50 mouse cellular contexts compared by ENCODE assay signal in the genomic region with DNA sequence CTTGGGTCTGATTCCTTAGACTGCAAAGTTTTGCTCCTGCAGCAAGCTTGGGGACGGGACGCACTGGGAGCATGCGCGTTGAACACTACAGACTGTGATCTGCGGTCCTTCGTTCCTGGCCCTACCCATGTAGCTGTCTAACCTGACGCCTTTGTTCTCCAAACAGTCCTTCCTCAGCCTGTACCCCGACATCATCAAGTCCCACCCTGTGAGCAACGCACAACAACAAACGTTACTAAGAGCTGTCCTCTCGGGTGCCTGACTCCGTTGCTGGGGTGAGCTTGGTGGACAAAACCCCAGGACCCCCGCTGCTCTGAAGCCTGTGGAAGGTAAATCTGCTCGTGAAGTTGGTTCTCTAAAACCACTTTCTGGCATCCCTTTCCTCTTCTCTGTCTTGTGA. TPM values are rescaled to one million over a fixed set of nuclear protein-coding genes. Genes with fewer than 3 reads are reported as not detected.
"Had no signal": no experiment of that assay in that cellular context is flagged by ENCODE, and none has a peak within 500 bp of the region (broad histone marks: within the 10 kb centered on the region; RNA-seq: fewer than 3 reads in every experiment).

TSS of gene Faiml (minus strand) at position 101 of the 400 bp plus-strand sequence.

- ATAC-seq: hindbrain, embryonic 16.5 days; hindbrain, postnatal 0 days; inflammation-experienced regulatory T-cells, adult 6 months; intestine, embryonic 15.5 days; intestine, embryonic 16.5 days; intestine, postnatal 0 days had no signal

- H3K9ac ChIP-seq: heart, embryonic 12.5 days; heart, embryonic 13.5 days; heart, embryonic 15.5 days; hindbrain, embryonic 12.5 days; hindbrain, embryonic 13.5 days; hindbrain, embryonic 14.5 days; hindbrain, embryonic 15.5 days; intestine, embryonic 15.5 days; kidney, embryonic 15.5 days had no signal

- H3K36me3 ChIP-seq: heart, embryonic 10.5 days; heart, embryonic 12.5 days; heart, embryonic 13.5 days; heart, embryonic 15.5 days; hindbrain, embryonic 10.5 days; hindbrain, embryonic 12.5 days; hindbrain, embryonic 13.5 days; hindbrain, embryonic 15.5 days; intestine, embryonic 15.5 days; kidney, embryonic 15.5 days had no signal

- H3K27ac ChIP-seq: heart, embryonic 10.5 days; heart, embryonic 13.5 days; heart, embryonic 15.5 days; hindbrain, embryonic 10.5 days; hindbrain, embryonic 12.5 days; hindbrain, embryonic 13.5 days; hindbrain, embryonic 14.5 days; hindbrain, embryonic 15.5 days; hindbrain, postnatal 0 days; intestine, embryonic 15.5 days; kidney, embryonic 15.5 days; kidney, postnatal 0 days; layer of hippocampus, adult 2 months had no signal

- H3K4me2 ChIP-seq: heart, embryonic 11.5 days; heart, embryonic 12.5 days; heart, embryonic 13.5 days; heart, embryonic 15.5 days; hindbrain, embryonic 12.5 days; hindbrain, embryonic 13.5 days; hindbrain, embryonic 14.5 days; hindbrain, embryonic 15.5 days; intestine, embryonic 15.5 days; kidney, embryonic 15.5 days had no signal

- DNase-seq: heart, postnatal 10 days; heart, postnatal 14 days; heart, postnatal 36 days; heart, postnatal 4 days; kidney, adult 11 months; kidney, adult 18-20 months; kidney, adult 2 months; kidney, adult 8-10 months; kidney, adult 9 months; kidney, postnatal 10 days; kidney, postnatal 14 days; kidney, postnatal 25 days; kidney, postnatal 36 days; kidney, postnatal 4 days; layer of hippocampus, adult 9-11 months; layer of hippocampus, postnatal 36 days had no signal

- H3K9me3 ChIP-seq: heart, embryonic 10.5 days; heart, embryonic 12.5 days; heart, embryonic 13.5 days; heart, embryonic 15.5 days; hindbrain, embryonic 10.5 days; hindbrain, embryonic 12.5 days; hindbrain, embryonic 13.5 days; hindbrain, embryonic 15.5 days; intestine, embryonic 15.5 days; kidney, embryonic 15.5 days had no signal

- H3K27me3 ChIP-seq: heart, embryonic 12.5 days; heart, embryonic 13.5 days; heart, embryonic 15.5 days; hindbrain, embryonic 12.5 days; hindbrain, embryonic 13.5 days; hindbrain, embryonic 15.5 days; intestine, embryonic 15.5 days; kidney, embryonic 15.5 days had no signal

- H3K4me1 ChIP-seq: heart, embryonic 10.5 days; heart, embryonic 13.5 days; heart, embryonic 15.5 days; hindbrain, embryonic 10.5 days; hindbrain, embryonic 12.5 days; hindbrain, embryonic 13.5 days; hindbrain, embryonic 15.5 days; intestine, embryonic 15.5 days had no signal

- H3K4me3 ChIP-seq: heart, embryonic 10.5 days; heart, embryonic 12.5 days; heart, embryonic 13.5 days; heart, embryonic 15.5 days; hindbrain, embryonic 10.5 days; hindbrain, embryonic 12.5 days; hindbrain, embryonic 13.5 days; hindbrain, embryonic 15.5 days; intestine, embryonic 15.5 days; kidney, embryonic 15.5 days; layer of hippocampus, adult 2 months had no signal

RNA-seq across cellular contexts. Expression of gene Faiml, which starts in this region (rescaled TPM):
- total RNA-seq: heart, postnatal 10 days; heart, postnatal 14 days; heart, postnatal 25 days; heart, postnatal 36 days; heart, postnatal 4 days; hematopoietic stem cell, adult 5-6 weeks; hindbrain, postnatal 0 days; layer of hippocampus, adult 18-20 months; layer of hippocampus, adult 2 months; layer of hippocampus, adult 8-10 months; layer of hippocampus, postnatal 10 days; layer of hippocampus, postnatal 14 days; layer of hippocampus, postnatal 25 days; layer of hippocampus, postnatal 36 days had no signal
- polyA plus RNA-seq: heart, embryonic 10.5 days; heart, embryonic 11.5 days; heart, embryonic 12.5 days; heart, embryonic 13.5 days; heart, embryonic 14.5 days; heart, embryonic 15.5 days; heart, embryonic 16.5 days; heart, postnatal 0 days; hindbrain, embryonic 10.5 days; hindbrain, embryonic 11.5 days; hindbrain, embryonic 12.5 days; hindbrain, embryonic 13.5 days; hindbrain, embryonic 14.5 days; hindbrain, embryonic 15.5 days; hindbrain, embryonic 16.5 days; hindbrain, postnatal 0 days; inflammation-experienced regulatory T-cells, adult 6 months; intestine, embryonic 14.5 days; intestine, embryonic 15.5 days; intestine, embryonic 16.5 days; intestine, postnatal 0 days; kidney, adult 2 months; kidney, embryonic 14.5 days; kidney, embryonic 15.5 days; kidney, embryonic 16.5 days; kidney, postnatal 0 days; large intestine, adult 2 months had no signal
